Comparison of ENCODE assay signal across 8 mouse cellular contexts in the genomic region with DNA sequence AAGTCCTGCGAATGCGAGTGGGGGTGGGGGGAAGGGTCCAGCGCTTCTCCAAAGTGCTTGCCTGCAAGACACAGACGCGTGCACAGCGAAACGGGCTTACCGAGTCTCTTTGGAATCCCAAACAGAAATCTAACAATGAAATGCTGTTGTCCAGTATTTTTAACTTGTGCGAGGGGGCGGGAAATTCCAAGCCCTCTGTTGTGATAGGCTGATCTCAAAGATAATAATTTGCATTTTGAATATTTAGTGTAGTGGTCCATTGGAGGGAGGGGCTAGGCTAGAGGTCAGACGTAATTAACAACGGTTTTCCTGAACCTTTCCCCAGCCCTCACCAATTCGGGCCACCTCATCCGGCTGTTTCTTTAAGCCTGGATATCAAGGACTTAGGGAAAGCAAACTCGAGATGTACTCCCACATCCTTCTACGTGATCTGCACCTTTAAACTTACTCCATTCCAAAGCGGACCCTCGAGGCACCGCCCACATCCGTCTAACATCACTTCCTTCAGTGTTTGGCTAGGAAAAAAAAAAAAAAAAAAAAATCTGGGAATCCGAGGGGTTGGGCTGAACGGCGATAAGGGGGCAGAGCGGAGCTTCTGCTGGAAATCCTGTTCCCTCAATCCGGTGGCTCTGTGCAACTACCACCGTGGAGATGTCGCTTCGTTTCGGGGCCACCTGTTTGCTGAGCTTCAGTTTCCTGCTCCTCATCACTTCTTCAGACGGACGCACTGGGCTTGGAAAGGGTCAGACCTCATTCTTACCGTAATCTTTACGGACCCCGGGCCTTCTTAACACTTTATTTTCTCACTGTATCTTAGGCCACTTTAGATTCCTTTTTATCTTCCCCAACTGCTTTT. TPM values are rescaled to one million over a fixed set of nuclear protein-coding genes. Genes with fewer than 3 reads are reported as not detected.
A peak's percentile ranks its signal among the peaks of the same experiment; 100 is the strongest.
DNase-seq lines count a peak whose midpoint lies in the region; ATAC-seq and TF ChIP-seq lines count a peak whose summit lies in the region.

Gene Txndc12 (plus strand): TSS at position 487 of the 856 bp plus-strand sequence.

- H3K4me2 ChIP-seq in kidney, embryonic 15.5 days: peak within 1 kb of the TSS; percentile 74

- peak within 1 kb of the TSS; percentile 93 for H3K9ac ChIP-seq in kidney, embryonic 15.5 days

- under 1% methylated on average over 34 of the region's 34 CpGs for WGBS in heart, embryonic 10.5 days
- WGBS in kidney, embryonic 15.5 days: under 1% methylated on average over 34 of the region's 34 CpGs

- peaks cover 37% of the 10 kb centered on the region for H3K79me3 ChIP-seq in C2C12 (ENCODE audit: low read depth)

- H3K4me1 ChIP-seq in heart, embryonic 10.5 days: peaks cover 29% of the 10 kb centered on the region
- peaks cover 28% of the 10 kb centered on the region for H3K4me1 ChIP-seq in kidney, embryonic 15.5 days

- peak within 1 kb of the TSS; percentile 89 for H3ac ChIP-seq in C2C12 (ENCODE audit: control insufficient read depth, insufficient read length, low read depth)

- TF ChIP-seq CTCF in C2C12 (IDR thresholded peaks at IDR 0.05; ENCODE audit: control insufficient read depth, insufficient read depth, insufficient read length): no peak

- no peaks in the 10 kb centered on the region for H3K9me3 ChIP-seq in heart, embryonic 10.5 days
- no peaks in the 10 kb centered on the region for H3K9me3 ChIP-seq in kidney, embryonic 15.5 days (replicated peaks)

- no peaks in the 10 kb centered on the region for H3K27me3 ChIP-seq in C2C12 (ENCODE audit: control insufficient read depth, insufficient read depth, insufficient read length)
- H3K27me3 ChIP-seq in heart, embryonic 10.5 days (ENCODE audit: insufficient read depth, poor library complexity, severe bottlenecking): no peaks in the 10 kb centered on the region
- no peaks in the 10 kb centered on the region for H3K27me3 ChIP-seq in kidney, embryonic 15.5 days

- DNase-seq in brain, adult 2 months (ENCODE audit: low read depth, low spot score): peak; percentile 96
- peak; percentile 95 for DNase-seq in heart, embryonic 10.5 days (ENCODE audit: low spot score)
- DNase-seq in liver: peak; percentile 82
- peak; percentile 62 to 77 for DNase-seq in spleen, postnatal 4 days (ENCODE audit: low spot score in 2 of 2)

- peak within 1 kb of the TSS; percentile 100 for H3K27ac ChIP-seq in heart, embryonic 10.5 days
- peak within 1 kb of the TSS; percentile 99 for H3K27ac ChIP-seq in kidney, embryonic 15.5 days

- 0 out of 2 replicates have a peak, but pooled peaks have one; percentile 13 for ATAC-seq in erythroblast, adult 5-6 weeks (replicated peaks; ENCODE audit: low FRiP score, poor library complexity, severe bottlenecking)
- ATAC-seq in kidney, embryonic 15.5 days (replicated peaks; ENCODE audit: low FRiP score): peak; percentile 85
- peak; percentile 59 for ATAC-seq in monocyte, adult 5-6 weeks (replicated peaks; ENCODE audit: insufficient number of reproducible peaks, low FRiP score, low TSS enrichment, poor library complexity, severe bottlenecking)

- H3K36me3 ChIP-seq in C2C12 (ENCODE audit: control insufficient read depth, insufficient read depth): peaks cover 11% of the 10 kb centered on the region
- H3K36me3 ChIP-seq in heart, embryonic 10.5 days: peaks cover 10% of the 10 kb centered on the region
- H3K36me3 ChIP-seq in kidney, embryonic 15.5 days: peaks cover 12% of the 10 kb centered on the region

- H3K79me2 ChIP-seq in C2C12 (ENCODE audit: control insufficient read depth, insufficient read depth): peaks cover 81% of the 10 kb centered on the region

- peak within 1 kb of the TSS; percentile 65 for H3K4me3 ChIP-seq in C2C12 (ENCODE audit: insufficient read depth, poor library complexity, severe bottlenecking)
- peak within 1 kb of the TSS; percentile 99 for H3K4me3 ChIP-seq in heart, embryonic 10.5 days
- H3K4me3 ChIP-seq in kidney, embryonic 15.5 days (replicated peaks): peak within 1 kb of the TSS; percentile 89

TF ChIP-seq in C2C12, 6 proteins besides CTCF, POLR2A, EP300 and RAD21:
- TF ChIP-seq FOSL1 (IDR thresholded peaks at IDR 0.05; ENCODE audit: insufficient read depth, low read length, poor library complexity, severe bottlenecking) (no peak), MYOD1 (IDR thresholded peaks at IDR 0.05; ENCODE audit: control insufficient read depth, insufficient read length, low read depth) (peak; percentile 44)

RNA-seq across cellular contexts. Expression of gene Txndc12, which starts in this region (rescaled TPM):
- polyA plus RNA-seq in C2C12 (2012; fragmentation: generic; extraction: Trizol): 51.1 TPM
- total RNA-seq in erythroblast, adult 5-6 weeks (2015; ENCODE audit: low replicate concordance): 11.5 and 11.9 TPM in 2 replicates
- total RNA-seq in erythroblast, adult 5-6 weeks (2017; ENCODE audit: low replicate concordance): 9.5 and 14.5 TPM in 2 replicates
- 101 and 106 TPM in 2 replicates for polyA plus RNA-seq in heart, embryonic 10.5 days (2016; fragmentation: Nextera tagmentation; extraction: Ambion mirVana)
- 111 and 112 TPM in 2 replicates for polyA plus RNA-seq in kidney, embryonic 15.5 days (2015; fragmentation: Nextera tagmentation; extraction: Ambion mirVana)
- total RNA-seq in monocyte, adult 5-6 weeks (2017): 61.6 to 79.0 TPM (median 71.6 TPM) in 3 replicates

Comparison
In these comparisons a context has a peak if more than half of its experiments do, and no peak if none do; other contexts are left out.
1. Peak in every context shown above with its lines: DNase-seq, ATAC-seq, H3K4me3 ChIP-seq and H3K27ac ChIP-seq.
2. ATAC-seq: peak in every context shown above with its lines; median percentile 85 in kidney, embryonic 15.5 days; 59 in monocyte, adult 5-6 weeks; 13 in erythroblast, adult 5-6 weeks.